Mouse (Mus musculus) limb, embryonic 10.5 days (tissue): ENCODE data around the gene Apba1. TPM values are rescaled to one million over a fixed set of nuclear protein-coding genes. Genes with fewer than 3 reads are reported as not detected.

Source experiments
- DNase-seq: peaks from one replicate; pipeline ENCODE4 v3.0.0-alpha.2; 2017; ENCODE audit warnings: low spot score
- H3K27ac ChIP-seq: fragments of 300-500 bp; sonication (generic); 2 replicates; pipeline ENCODE4 v1.5.1; 2016; ENCODE audit warnings: mild to moderate bottlenecking
- H3K27me3 ChIP-seq: fragments of 300-500 bp; sonication (generic); 2 replicates; pipeline ENCODE4 v1.6.1; 2016; ENCODE audit warnings: low read depth, mild to moderate bottlenecking; ENCODE audit not compliant: poor library complexity, severe bottlenecking
- H3K36me3 ChIP-seq: fragments of 300-500 bp; sonication (generic); 2 replicates; pipeline ENCODE4 v1.6.1; 2016; ENCODE audit warnings: mild to moderate bottlenecking, moderate library complexity
- H3K4me1 ChIP-seq: fragments of 300-500 bp; sonication (generic); 2 replicates; pipeline ENCODE4 v1.6.1; 2016
- H3K4me3 ChIP-seq: fragments of 300-500 bp; sonication (generic); 2 replicates; pipeline ENCODE4 v1.5.1; 2016; ENCODE audit warnings: mild to moderate bottlenecking, moderate library complexity
- H3K9me3 ChIP-seq: fragments of 300-500 bp; sonication (generic); replicated peaks from 2 replicates; pipeline ENCODE4 v1.6.1; 2016; ENCODE audit warnings: mild to moderate bottlenecking
- WGBS: fragments of 180-500 bp; shearing (Covaris S2); methylation state at CpG from one replicate; pipeline ENCODE4 v1.1.7; 2016; 5-methylcytosine and 5-hydroxymethylcytosine counted together
- polyA plus RNA-seq: library from polyadenylated mRNA; unstranded; fragments of >200 nt; fragmentation: Nextera tagmentation; extraction: Ambion mirVana; gene quantifications from 2 replicates; pipeline ENCODE4 v1.2.1, GENCODE M21; 2016

Gene Apba1
- polyA plus RNA-seq, 1 experiment from 2014 or later = 0.10 TPM

DNA sequence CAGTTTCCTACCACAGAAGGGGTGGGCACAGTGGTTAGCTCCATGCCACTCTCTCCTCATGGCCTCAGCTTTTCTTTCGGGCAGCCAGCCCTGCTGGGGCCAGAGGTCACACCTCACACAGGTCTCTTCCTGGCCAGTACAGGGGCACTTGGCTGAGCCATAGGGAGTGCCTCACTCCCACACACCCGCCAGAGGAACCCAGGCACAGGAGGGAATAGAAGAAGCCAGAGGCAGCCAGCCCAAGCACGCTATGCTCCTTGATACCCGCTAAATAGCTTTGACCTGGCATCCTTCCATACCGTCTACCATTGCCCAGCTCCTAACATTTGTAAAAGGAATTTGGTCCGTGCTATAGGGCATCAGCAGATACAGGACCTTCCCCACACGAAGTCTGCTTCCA is 201.2 kb downstream of the Apba1 start:
- Histone ChIP-seq H3K4me1 (peaks cover 29% of the 10 kb centered on the region), H3K9me3 (no peaks in the 10 kb centered on the region), H3K27me3 (no peaks in the 10 kb centered on the region), H3K4me3 (no peak overlapping the region), H3K27ac (no peak overlapping the region), H3K36me3 (no peaks in the 10 kb centered on the region)
- 69% methylated on average over 7 of the region's 7 CpGs for WGBS
- DNase-seq = no peak

DNA sequence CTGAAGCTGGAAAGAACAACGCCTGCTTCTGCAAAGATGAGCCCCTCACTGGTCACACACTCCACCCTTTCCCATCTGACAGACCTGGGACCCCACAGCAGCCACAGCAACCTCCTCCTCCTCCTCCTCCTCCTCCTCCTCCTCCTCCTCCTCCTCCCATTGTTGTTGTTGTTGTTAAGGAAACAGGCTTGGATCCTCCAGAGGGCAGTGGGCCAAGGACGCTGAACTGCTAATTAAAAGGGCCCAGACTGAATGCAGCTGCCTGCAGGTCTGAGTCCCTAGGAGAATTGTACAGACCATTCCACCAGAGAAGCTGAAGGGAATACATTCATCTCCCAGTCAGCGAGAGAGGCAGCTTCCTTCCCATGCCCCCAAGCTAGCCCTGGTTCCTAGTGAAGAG is 201.6 kb downstream of the Apba1 start:
- Histone ChIP-seq H3K27ac (no peak overlapping the region), H3K9me3 (no peaks in the 10 kb centered on the region), H3K4me3 (no peak overlapping the region), H3K27me3 (no peaks in the 10 kb centered on the region), H3K4me1 (peaks cover 29% of the 10 kb centered on the region), H3K36me3 (no peaks in the 10 kb centered on the region)
- no peak for DNase-seq
- 64% methylated on average over 3 of the region's 3 CpGs for whole genome bisulfite sequencing

DNA sequence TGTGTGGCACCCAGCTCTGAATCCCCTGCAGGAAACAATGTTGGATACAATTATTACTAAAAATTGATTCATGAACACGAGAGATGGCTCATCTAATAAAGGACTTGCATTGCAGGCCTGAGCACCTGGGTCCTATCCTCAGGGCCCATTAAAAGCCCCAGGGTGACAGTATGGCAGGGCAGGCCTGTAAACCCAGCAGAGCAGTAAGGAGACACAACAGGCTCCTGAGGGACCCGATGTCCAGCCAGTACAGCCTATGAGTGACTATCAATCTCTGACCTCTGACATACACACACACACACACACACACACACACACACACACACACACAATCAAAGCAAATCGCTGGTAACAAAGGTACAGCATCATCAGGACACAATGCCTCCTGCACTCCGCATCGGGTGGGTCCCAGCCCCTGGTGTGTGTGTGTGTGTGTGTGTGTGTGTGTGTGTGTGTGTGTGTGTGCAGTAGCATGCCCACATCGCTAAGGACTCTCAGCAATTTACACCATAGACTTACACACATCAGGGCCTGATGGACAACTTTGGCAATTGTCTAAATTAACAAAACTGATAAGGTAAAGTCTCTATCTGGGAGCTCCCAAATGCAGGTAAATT is 202.3 kb downstream of the Apba1 start:
- H3K27ac ChIP-seq = no peak overlapping the region
- no peaks in the 10 kb centered on the region for H3K27me3 ChIP-seq
- WGBS = 90% methylated on average over 6 of the region's 6 CpGs
- no peak for DNase-seq
- no peaks in the 10 kb centered on the region for H3K36me3 ChIP-seq
- H3K9me3 ChIP-seq = no peaks in the 10 kb centered on the region
- no peak overlapping the region for H3K4me3 ChIP-seq
- H3K4me1 ChIP-seq = peaks cover 29% of the 10 kb centered on the region

DNA sequence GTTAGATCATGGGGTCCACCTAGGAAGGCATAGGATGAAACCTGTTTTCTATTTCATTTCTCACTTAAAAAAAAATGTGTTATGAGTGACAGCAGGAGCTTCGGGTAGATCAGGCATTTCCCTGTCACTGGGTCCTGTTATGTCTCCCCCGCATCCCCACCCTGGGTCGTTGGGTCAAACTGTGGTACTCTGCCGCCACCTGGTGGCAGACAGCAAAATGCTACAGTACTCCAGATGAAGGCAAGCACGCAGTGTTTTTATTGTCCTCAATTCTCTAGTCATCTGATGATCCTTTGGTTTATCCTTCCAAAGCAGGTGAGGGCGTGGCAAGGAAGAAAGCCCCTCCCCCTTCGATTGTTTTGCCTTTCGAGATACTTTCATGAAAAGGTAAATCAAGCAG is 202.8 kb downstream of the Apba1 start:
- H3K27me3 ChIP-seq = no peaks in the 10 kb centered on the region
- 3% methylated on average over 8 of the region's 8 CpGs for WGBS
- H3K4me1 ChIP-seq = peaks cover 29% of the 10 kb centered on the region
- H3K36me3 ChIP-seq = no peaks in the 10 kb centered on the region
- DNase-seq = peak; percentile 89
- H3K9me3 ChIP-seq = no peaks in the 10 kb centered on the region
- no peak overlapping the region for H3K4me3 ChIP-seq
- H3K27ac ChIP-seq = no peak overlapping the region

DNA sequence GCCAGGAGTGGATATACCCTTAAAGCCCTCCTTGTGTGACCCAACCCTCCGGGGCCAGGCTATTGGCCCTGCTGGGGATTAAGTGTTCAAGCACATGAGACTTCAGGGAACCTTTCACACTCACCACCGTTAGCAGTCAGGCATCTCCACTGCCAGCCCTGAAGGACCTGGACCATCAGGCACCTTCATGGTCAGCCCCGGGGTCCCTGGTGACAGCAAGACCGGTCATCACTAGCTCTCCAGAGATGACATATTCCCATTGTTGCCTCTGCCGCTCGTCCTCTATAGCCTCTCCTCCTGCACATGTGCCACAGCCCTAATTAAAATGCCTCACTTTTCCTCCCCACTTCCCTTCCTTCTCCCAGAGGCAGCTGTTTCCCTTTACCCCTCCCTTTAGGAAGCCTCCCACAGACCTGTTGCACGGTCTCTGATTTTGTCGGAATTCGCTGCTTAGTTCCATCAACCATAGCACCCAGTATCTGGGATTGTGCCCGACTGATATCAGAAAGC is 205.8 kb downstream of the Apba1 start:
- Histone ChIP-seq H3K4me1 (peaks cover 19% of the 10 kb centered on the region), H3K9me3 (no peaks in the 10 kb centered on the region), H3K27ac (no peak overlapping the region), H3K27me3 (no peaks in the 10 kb centered on the region), H3K4me3 (no peak overlapping the region), H3K36me3 (no peaks in the 10 kb centered on the region)
- no peak for DNase-seq
- WGBS = 78% methylated on average over 10 of the region's 10 CpGs

DNA sequence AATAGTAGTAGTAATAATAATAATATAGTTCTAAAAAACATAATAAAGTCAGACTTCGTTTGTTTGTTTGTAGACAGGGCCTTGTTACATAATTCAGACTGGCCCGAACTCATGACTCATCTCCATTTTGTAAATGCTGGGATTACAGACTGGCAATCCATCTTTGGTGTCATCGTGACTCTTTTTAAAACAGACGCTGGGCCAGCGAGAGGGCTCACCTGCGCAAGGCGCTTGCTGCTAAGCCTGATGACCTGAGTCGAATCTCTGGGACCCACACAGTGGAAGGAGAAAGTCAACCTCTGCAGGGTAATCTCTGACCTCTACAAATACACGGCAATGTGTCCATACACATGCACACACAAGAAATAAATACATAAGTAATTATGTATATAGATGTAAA is 207.7 kb downstream of the Apba1 start:
- WGBS = 92% methylated on average over 9 of the region's 9 CpGs
- Histone ChIP-seq H3K4me1 (peaks cover 5% of the 10 kb centered on the region; the same call in 1 of the 2 replicates), H3K9me3 (no peaks in the 10 kb centered on the region), H3K36me3 (no peaks in the 10 kb centered on the region), H3K27me3 (no peaks in the 10 kb centered on the region), H3K27ac (no peak overlapping the region), H3K4me3 (no peak overlapping the region)
- no peak for DNase-seq

DNA sequence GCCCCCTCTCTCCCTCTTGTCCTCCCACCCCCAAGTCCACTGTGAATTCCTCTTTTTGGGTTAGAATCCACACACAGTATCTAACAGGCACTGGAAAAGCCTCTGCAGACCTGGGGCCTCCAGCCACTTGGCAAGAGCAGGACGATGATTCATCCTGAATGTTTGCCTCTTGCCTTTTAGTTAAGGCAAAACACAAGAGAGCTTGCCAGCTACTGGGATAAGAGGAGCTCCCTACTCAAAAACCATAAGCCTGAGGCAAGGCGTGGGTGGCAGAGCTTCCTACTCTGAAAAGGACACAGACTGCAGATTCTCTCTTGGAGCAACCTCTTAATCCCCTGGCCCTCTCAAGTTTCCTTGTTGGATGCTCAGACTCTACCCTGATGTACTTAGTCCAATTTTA is 208.5 kb downstream of the Apba1 start:
- no peak overlapping the region for H3K4me3 ChIP-seq
- no peaks in the 10 kb centered on the region for H3K36me3 ChIP-seq
- 79% methylated on average over 2 of the region's 2 CpGs for WGBS
- peaks cover 5% of the 10 kb centered on the region; the same call in 1 of the 2 replicates for H3K4me1 ChIP-seq
- no peak for DNase-seq
- no peaks in the 10 kb centered on the region for H3K9me3 ChIP-seq
- H3K27me3 ChIP-seq = no peaks in the 10 kb centered on the region
- no peak overlapping the region for H3K27ac ChIP-seq

DNA sequence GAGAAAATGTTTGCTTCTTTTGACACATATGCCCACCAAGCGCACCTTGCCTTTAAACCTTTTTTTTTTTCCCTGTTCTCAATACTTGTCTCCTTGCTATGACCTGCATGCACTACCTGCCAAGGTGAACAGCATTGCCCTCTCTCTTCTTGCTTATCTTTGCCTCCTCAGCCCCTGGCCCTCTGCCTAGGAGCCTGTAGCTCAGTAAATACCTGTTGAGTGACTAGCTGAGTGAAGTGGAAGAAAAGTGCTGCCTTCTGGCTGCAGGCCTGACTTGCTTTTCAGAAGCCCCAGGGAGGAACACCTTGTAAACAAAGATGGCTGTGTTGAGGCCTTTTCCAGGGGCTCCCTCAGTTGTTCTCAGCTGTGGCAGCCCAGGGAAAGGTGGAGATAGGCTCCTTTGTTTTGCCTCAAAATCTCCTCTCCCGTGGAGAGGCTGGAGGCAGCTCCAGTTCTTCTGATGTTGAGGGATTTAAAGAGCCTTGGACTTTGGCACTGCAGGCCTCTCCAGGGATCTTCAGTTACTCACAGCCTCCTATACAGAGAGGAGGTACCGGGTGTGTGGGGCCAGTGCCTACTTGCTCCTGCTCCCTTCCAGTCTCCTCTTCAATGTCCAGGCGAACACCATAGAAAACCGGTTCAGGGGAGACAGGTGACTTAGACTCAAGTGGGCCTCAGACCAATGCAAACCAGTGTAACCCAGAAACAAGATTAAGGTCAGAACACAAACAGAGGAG is 209.6 kb downstream of the Apba1 start:
- H3K9me3 ChIP-seq = no peaks in the 10 kb centered on the region
- DNase-seq = no peak
- no peaks in the 10 kb centered on the region for H3K36me3 ChIP-seq
- no peak overlapping the region for H3K27ac ChIP-seq
- no peak overlapping the region for H3K4me3 ChIP-seq
- WGBS = 77% methylated on average over 5 of the region's 5 CpGs
- peaks cover 13% of the 10 kb centered on the region for H3K4me1 ChIP-seq
- no peaks in the 10 kb centered on the region for H3K27me3 ChIP-seq

DNA sequence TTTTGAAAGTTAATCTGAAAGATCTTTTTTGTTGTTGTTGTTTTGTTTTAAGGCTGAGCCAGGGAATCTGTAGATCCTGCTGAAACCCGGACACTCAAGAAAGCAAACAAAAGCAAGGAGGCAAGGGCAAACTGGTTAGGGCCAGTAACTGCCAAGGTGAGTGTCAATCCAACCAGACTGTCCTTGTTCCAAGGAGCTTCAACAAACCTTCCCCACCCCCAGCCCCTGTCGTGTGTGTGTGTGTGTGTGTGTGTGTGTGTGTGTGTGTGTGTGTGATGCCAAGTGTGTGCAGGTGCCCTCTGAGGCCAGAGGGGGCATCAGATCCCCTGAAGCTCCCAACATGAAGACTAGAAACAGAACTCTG is 210.2 kb downstream of the Apba1 start:
- Histone ChIP-seq H3K9me3 (no peaks in the 10 kb centered on the region), H3K36me3 (no peaks in the 10 kb centered on the region), H3K4me1 (peaks cover 15% of the 10 kb centered on the region), H3K27me3 (no peaks in the 10 kb centered on the region), H3K27ac (no peak overlapping the region), H3K4me3 (no peak overlapping the region)
- no peak for DNase-seq
- 82% methylated on average over 2 of the region's 2 CpGs for WGBS

DNA sequence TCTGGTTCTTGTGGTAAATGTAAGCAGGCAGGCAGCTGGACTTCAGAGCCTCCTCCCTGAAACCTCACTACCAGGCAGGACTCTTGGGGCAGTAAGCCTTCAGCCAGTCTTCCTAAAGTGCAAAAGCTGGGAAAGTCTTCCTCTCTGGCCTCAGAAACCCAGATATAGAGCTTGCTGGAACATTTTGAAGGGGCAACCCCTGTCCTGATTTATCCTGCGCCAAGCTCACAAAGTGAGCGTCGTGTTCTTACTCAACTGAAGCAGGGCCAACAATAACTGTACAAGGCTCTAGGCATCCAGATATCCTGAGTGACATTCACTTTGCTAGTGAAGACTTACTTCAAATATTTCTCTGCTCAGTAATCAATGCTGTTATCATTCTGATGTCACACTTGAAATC is 211.7 kb downstream of the Apba1 start:
- Histone ChIP-seq H3K9me3 (no peaks in the 10 kb centered on the region), H3K36me3 (no peaks in the 10 kb centered on the region), H3K4me1 (peaks cover 11% of the 10 kb centered on the region), H3K4me3 (no peak overlapping the region), H3K27ac (no peak overlapping the region), H3K27me3 (no peaks in the 10 kb centered on the region)
- DNase-seq = no peak
- WGBS = 94% methylated on average over 3 of the region's 3 CpGs

DNA sequence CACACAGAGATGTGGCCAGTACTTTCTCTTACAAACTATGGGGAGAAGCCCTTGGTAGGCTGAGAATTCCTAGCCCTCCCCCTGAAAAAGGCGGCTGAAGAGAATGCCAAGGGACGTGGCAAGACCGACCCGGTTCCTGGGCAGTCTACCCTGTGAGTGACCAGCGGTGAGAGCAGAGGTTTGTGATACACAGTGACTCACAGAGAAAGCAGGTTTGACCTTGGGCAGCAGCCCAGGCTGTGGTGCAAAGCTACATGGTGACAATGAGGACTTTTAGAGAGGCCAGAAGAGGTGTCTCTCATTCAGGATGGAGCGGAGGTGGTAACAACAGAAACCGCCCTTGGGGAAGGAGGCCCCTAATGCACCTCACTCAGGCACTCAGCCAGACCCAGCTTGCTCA is 212.7 kb downstream of the Apba1 start:
- no peak overlapping the region for H3K27ac ChIP-seq
- H3K27me3 ChIP-seq = no peaks in the 10 kb centered on the region

DNA sequence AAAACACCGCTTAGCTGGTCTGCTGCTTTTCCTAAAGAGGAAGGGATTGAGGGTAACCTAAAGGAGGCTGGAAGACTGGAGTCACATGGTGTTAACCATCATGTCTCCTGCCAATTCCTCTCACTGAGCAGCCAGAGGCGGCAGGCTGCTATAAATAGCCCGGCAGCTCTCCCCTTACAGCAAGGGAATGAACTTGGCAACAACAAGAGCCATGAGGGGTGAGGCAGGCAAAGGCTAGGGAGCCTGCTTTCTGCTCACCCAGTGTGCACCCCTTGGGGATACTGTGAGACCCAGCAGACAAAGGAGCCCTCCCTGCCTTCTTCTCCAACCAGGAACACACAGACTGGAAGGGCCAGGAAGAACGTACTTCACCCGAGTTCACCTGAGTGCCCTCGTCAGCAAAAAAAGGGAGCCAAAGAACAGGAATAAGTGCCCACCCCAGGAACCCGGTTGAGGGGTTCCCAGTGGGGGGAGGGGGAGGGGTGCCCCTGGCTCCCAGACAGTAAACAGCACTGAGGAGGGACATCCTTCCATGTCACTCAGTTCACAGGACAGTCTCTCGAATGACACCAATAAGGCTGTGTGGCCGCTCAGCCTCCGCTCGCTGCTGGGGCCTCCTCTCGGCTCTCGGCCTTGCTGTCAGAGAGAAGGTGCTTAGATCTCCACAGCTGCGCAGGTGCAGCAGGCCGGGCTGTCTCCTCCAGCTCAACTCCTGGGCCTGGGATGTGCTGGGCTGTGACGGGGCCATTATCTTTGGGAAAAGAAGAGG is 214.4 kb downstream of the Apba1 start:
- Histone ChIP-seq H3K4me1 (peaks cover 11% of the 10 kb centered on the region), H3K4me3 (no peak overlapping the region), H3K9me3 (no peaks in the 10 kb centered on the region), H3K27me3 (no peaks in the 10 kb centered on the region), H3K27ac (no peak overlapping the region), H3K36me3 (no peaks in the 10 kb centered on the region)
- no peak for DNase-seq
- WGBS = 62% methylated on average over 16 of the region's 16 CpGs

More for the DNA sequence above, 212.7 kb downstream of the Apba1 start:
- Histone ChIP-seq H3K4me1 (peaks cover 11% of the 10 kb centered on the region), H3K9me3 (no peaks in the 10 kb centered on the region), H3K4me3 (no peak overlapping the region), H3K36me3 (no peaks in the 10 kb centered on the region)
- WGBS = 92% methylated on average over 7 of the region's 7 CpGs
- no peak for DNase-seq

DNA sequence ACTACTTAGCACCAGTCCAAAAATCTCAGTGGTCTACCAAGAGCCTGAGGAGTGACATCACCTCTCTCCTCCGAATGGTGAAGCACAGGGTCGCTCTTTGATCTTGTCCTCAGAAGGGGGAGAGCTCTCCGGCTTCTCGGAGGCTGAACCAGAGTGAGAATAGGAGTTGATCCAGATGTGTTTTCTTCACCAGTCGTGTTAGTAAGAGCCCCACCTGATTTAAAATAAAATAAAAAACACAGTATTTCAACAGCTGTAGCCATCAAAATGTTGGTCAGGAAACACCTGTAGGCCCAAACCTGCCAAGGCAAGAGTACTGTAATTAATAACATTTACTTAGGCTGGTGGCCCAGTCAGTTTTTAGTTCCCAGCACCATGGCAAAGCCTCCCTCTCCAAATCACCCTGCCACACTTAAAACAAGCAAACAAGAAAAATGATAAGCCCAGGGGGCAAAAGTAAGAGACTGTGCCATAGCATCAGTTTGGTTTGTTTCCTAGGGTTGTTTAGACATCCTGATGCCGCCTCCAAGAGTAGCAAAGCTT is 219.3 kb downstream of the Apba1 start:
- no peak for DNase-seq
- H3K4me1 ChIP-seq = peaks cover 5% of the 10 kb centered on the region
- no peak overlapping the region for H3K4me3 ChIP-seq
- H3K36me3 ChIP-seq = no peaks in the 10 kb centered on the region
- H3K9me3 ChIP-seq = no peaks in the 10 kb centered on the region
- 57% methylated on average over 6 of the region's 6 CpGs for WGBS
- H3K27ac ChIP-seq = no peak overlapping the region
- H3K27me3 ChIP-seq = no peaks in the 10 kb centered on the region
